Mouse (Mus musculus) urinary bladder, postnatal 10 days (tissue): ENCODE data around the gene Lyst.
"Not testable (repeated sequence)": the region's sequence is repeated elsewhere in the genome, so short reads cannot be mapped to it uniquely, and the experiment has no call there.

Source experiments
- DNase-seq: peaks from one replicate; pipeline ENCODE4 v3.0.0; 2022; ENCODE audit warnings: low spot score

Lyst gene

DNA sequence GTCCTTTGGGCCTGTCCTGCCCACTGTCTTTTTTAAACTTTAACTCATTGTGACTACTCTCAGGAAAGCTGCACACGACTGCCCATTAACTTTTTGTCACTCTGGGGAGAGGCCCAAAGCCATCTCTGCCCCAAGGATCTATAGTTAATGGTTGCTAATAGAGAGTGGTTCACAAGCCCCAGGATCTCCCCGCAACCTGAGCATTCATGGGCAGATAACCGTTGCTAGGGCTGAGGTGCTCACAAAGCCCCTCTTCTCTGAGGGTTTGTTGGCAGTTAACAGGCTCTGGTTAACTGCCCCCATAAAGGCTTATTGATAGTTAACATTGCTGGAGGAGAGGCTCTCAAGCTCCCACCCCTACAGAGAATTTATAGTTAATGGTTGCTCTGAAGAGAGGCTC lies 190.1 kb downstream of the Lyst start:
- no peak for DNase-seq

DNA sequence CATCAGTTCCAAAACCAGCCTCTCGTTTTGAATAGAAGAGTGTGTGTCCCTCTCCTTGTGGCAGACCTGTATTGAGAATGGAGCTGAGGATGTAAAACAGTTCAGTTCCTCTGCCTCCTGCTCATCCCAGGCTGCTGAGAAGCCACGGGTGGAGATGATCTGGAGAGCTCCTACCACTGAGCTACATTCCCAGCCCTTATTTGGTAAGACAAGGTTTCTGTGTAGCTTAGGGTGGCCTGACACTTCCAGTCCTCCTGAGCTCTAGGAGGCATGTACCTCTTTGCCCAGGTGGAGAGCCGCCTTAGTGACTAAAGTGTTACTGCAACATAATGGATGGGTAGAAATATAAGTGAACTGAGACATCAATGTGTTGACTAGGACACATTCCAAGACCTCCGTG lies 190.8 kb downstream of the Lyst start:
- DNase-seq, result no peak

DNA sequence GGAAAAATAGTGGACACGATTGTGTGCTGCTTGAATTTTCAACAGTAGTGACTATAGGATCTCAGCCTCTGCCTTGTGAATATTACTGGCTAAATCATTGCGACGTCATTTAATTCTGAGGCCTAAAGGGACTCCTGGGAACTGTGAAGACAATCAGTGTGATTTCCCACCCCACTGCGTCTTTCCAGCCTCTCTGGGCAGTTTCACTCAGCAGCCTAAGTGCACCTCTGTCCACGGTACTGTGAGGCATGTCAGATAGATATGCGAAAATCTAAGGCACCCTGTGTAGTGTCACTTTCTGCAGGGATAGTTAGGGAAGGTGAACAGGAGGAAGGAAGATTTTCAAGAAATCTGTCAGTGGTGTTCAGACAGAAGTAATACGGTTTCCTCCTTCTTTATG lies 193.1 kb downstream of the Lyst start:
- no peak for DNase-seq

DNA sequence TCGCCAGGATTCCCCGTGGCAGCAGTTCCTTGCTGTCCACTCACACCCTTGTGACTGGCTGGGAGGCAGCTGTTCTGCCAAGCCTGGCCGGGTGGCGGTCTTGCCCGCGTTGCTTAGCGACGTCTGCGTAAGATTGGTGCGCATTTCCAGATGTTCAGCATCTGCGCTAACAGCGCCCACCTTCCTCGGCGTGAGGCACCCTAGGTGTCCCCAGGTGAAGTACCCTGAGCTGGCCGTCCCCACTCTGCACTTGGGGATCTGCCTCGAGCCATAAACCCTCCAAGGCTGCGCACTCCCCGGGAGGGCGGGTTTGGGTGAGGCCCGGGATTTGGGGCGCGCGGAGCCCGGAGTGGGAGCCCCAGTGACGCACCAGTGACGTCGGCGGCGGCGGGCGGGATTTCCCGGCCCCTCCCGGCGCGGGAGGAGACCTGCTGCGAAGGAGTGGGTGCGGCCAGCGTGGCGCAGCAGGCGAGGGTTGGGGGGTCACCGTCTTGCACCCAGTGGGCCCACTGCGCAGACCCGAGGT lies 193.8 kb downstream of the Lyst start, which contains the start of gene Gng4:
Gene Gng4, plus strand, starts transcription at position 166 of the 526 bp plus-strand sequence.
- DNase-seq, result no peak

DNA sequence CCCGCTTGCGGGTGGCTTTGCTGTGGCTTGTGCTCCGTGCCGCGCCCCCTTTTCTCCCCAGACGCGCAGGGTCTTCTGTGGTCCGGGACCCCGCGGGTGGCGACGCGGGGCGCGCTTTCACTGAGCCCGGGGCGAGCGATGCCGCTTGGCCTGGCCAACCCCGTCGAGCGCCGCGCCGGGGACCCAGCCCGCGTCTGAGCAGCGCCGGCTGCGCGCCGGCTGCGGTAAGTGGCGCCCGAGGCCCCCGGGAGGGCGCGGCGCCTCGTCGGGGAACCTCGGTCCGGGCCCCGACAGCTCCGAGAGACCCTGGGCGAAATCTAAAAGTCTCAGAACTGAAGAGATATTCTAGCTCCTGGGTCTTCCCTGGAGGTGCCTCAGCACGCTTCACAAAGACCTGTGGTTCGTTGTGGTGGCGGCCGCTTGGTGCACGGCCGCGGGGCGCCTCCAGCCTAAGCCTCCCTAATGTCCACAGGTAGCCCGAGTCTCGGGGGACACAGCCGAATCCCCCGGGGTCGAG lies 194.3 kb downstream of the Lyst start:
- no peak for DNase-seq

DNA sequence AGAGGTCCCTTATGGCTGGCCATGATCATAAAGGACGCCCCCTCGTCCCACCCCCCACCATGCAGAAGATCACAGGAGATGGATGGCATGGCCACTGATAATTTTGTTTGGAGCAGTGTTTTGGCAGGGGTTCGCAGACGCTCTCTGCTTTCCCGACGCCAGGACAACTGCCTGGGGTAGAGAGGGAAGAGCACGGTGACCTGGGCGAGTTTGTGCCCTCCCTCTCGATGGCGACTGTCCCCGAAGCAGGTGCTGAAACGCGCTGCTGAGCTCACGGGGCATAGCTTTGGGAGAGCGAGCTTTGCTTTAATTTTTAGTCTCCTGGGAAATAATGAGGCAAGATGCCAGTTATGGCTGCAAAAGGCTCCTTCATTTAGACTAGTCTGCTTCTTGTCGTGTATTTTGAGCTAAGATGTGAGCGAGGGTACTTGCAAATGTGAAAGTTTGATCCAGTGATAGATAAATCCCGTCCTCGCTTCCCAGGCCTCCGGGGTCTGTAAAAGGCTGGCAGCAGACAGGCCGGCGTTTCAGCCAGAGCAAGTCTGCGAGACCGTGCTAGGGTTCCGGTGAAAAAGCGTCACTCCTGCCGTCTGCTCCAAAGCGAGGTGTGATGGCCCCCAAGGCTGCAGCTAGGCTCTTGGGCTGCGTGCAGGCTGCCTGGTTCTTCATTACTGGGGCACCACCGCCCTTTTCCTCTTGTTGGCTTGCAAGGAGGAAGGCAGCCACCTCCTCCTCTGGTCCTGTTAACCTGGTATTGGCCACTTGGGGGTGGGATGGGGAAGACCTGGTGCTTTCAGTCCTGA lies 195.0 kb downstream of the Lyst start:
- DNase-seq, result no peak

DNA sequence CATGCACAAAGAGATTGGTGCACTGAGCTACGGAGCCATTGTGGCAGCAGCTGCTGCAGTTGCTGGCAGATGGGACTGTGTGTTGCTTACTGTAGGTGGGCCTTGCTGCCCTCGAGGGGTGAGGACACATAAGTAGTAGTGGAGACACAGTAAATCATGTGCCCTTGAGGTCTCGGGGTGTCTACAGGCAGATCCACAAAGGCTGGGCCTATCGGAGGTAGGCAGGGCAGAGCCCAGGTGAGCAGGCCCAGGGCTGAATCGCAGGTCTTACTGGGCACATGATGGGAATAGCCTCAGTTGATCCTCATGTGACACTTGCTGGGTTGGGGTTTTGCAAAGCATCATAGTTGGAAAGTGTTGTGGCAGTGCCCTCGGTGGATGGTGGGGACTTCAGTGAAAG lies 196.8 kb downstream of the Lyst start:
- DNase-seq, result no peak

DNA sequence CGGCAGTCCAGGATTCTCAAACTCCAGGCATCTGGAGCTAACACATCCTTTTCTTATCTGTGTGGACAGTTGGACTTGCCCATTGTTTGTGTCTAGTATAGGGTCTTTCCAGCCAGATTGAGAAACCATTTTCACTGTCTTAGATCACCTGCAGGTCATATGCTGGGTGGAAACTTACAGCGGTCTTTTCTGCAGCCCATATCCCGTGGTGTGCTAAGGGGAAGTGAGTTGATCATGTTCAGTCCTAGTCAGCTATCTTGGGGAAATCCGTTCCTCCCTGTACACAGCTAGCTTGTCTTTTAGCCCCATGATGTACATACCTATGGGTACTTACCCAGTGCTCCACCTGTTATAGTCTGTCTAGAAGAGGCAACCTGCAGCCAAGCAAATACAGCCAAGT lies 197.9 kb downstream of the Lyst start:
- DNase-seq, result no peak

DNA sequence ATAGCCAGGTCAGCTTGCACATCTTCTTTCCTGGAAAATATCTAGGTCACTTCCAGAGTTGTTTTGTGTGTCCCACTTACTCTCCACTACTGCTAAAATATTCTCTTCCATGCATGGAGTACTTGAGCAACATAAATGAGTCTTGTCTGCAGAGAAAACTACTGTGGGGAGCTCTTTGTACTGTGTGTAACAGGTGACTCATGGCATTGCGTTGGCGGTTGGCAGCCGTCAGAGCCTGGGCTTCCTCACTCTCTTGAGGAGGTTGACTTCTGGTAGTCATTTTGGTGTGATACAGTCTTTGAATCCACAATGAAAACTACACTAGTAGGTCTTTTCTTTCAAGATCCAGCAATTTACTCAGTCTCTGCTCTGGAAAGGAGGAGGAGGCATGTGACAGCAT lies 201.8 kb downstream of the Lyst start:
- no peak for DNase-seq

DNA sequence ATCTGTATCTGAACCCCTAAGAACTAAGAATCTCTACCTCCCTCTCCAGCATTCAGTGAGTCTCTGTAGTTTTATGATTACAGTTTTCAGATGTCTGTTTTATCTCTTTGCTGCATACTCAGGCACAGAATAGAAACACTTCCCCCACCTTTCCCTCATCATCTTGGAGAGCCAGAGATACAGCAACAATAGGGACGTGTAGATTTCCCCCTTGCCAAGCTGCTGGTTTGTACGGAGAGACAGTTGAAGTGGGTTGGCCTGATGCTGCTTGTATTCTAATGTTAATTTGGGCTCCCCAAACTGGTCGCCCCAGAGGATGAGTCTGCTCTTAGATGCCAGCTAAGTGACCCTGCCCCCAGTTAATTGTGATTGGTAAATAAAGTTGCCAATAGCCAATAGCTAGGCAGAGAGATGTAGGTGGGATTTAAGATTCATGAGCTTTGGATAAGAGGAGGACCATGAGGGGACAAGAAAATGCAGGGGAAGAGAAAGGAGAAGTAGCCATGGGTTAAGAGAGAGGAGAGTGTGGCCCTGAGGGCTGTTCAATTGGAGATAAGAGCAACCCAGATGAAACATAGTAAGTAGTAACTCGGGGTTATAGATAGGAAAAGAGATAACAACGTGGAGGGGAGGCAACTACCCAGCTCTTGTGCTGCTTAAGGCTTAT lies 205.1 kb downstream of the Lyst start:
- DNase-seq, result no peak

DNA sequence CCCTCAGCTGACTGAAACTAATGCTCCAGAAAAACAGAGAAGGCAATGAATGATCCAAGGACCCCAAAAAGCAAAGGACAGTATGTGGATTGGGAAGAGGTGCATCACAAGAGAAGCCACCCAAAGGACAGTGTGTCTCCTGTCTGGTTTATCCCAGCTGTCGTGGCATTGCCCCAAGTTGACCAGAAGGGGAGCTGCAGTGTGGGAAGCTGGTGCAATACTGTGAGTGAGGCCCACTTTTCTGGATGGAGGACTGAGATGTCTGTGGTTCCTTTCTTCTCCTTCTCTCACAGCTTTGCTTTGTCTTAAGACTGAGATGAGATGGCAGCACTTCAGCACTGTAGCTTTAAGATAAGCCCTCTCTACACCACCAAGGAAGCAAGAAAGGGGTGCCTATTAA lies 205.9 kb downstream of the Lyst start:
- no peak for DNase-seq

DNA sequence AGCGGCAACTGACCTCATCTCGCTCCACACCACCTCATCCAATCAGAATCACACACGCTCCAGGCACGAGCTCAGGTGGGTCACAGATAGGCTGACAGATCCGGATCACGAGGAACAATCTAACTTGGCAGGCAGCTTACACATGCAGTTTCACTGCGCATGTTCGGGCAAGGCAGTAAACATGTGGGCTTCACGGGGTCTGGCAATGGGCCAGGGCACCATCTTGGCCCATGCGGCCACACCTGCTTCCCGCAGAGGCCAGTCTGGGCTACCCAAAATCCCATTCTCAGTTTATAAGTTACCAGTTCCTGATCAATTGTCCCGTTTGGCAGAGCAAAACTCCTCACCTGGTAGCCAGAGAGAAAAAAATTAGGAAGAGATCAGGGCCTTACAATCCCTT lies 207.6 kb downstream of the Lyst start:
- DNase-seq, result not testable (repeated sequence)

DNA sequence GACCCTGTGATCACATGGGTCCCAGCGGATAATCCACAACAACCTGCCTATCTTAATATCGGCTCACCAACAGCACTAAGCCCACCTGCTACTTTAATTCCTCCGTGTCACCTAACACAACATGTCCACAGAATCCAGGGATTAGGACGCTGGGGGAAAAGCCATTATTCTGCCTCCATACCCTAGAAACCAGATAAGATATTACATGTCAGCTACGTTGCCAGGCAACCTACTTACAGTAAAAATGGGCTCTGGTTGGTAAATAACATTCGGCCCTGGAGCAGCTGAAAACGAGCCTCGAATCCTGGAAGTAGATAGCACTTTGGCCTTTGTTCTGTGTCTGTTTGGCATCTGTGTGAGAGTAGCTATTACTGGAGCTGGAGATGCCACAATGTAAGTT lies 208.6 kb downstream of the Lyst start:
- DNase-seq, result no peak

DNA sequence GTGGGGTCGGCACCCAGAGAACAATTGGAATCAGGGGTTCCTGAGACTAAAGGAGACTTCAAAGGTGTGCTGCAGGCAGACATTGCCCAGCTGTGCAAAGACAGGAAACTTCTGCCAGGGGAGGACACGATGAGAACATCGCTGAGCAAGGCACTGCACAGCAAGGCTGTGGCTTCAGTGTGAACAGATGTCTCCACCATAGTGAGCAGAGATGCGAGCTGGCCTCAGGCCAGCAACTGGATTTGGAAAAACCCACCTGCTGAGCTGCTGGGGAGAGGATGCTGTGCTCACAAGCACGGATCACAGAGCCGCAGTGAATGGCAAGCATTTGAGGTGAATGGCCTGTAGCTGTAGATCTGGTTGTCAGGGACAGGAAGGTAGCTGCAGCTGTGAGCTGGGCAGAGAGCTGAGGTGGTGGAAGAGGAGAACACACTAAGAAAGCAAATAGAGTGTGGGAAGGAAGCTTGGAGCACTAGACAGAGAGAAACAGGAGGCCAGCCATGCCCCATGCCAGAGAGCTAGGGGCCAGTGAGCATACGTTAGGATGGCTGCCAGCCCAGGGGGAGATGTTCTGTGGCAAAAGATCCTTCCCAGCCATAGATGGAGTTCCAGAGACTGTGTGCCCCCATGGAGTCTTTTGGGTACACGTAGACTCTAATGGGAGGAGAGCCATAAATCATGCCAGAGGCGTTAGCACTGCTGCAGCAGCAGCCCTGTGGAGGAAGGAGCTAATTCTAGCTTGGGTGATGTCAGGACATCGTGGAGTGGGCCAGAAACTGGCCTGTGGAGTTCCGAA lies 218.3 kb downstream of the Lyst start:
- no peak for DNase-seq

DNA sequence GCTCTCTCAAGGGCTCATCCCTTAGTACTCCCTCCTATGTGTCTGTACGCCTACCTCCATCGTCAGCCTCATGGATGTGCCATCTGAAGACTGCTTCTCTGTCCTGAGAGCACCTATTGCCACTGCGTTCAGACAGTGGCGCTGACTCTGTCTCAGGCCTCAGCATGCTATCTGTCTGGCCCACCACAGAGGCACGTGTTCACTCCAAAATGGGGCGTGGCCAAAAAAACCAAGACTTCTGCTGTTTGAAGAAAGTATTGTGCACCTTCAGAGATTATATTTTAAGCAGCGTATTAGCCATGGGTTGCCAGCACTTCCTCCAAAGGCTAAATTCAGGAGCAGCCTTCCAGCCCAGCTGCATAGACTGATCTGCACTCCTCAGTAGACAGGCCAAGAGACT lies 220.7 kb downstream of the Lyst start:
- DNase-seq, result no peak

DNA sequence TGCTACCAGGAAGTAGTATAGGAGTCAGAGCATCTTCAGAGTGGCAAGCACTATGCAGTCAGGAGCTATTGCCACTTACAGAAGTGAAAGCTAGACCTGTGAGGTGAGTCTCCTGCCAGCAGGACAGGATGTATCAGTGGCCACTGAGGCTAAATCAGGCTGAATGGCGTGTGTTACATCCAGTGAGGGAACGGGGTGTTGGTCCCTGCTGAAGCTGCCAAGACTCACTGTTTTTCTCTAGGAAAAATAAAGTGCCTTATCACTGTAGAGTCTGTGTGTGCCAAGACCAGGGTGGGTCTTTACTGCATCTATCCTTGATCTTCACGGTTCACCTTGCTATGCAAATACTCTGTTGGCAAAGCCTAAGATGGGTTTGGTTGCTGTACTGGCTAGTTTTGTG lies 228.5 kb downstream of the Lyst start:
- DNase-seq, result no peak

DNA sequence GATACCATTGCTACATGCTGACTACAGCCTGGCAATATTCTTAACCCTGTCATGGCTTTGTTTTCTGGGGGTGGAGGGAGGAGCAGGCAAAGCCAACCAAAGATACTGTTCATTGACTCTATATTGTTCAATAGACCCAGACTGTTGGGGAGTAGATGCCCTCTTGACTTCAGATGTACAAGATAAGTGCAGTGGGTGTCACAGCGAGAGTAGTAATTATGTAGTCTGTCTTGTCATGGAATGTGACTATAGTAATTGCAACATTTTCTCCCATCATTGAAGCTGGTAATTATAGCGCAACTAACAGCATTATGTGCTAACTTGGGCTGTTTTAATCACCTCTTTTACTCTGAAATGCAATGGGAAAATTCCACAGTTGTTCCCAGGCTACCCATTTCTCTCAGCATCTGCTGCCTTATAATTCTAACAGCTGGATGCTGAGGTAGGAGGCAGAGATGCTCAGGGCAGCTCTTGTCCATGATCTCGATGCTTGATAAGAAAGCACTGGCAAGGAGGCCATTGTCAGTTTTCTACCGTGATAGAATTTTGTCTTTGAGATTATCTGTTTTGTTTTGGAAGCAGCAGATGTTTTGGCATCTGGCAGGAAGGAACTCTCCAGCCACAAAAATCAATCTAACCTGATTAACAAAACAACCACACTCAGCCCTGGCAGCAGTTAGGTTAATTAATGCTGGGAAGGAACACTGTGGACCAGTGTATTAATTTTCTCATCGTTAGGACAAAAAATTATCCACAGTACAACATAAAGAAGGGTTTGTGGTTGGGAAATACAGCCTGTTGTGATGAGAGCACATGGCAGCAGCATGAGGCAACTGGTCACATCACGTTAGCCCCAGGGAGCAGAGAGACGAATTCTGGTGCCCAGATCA lies 230.3 kb downstream of the Lyst start:
- no peak for DNase-seq

DNA sequence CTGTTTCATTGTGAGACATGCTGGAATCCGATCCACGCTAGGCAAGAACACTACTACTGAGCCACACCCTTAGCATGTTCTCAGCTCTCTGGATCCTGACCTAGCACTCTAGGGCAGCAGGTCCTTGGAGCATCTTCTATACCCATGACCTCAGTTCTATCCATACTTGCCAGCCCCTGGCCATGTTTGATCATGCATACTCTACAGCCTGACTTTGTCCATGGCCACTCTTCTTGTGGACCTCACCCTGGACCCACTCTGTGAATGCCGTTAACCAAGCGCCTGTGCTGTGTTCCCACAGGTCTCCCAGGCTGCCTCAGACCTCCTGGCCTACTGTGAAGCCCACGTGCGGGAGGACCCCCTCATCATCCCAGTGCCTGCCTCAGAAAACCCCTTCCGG lies 234.7 kb downstream of the Lyst start:
- no peak for DNase-seq

DNA sequence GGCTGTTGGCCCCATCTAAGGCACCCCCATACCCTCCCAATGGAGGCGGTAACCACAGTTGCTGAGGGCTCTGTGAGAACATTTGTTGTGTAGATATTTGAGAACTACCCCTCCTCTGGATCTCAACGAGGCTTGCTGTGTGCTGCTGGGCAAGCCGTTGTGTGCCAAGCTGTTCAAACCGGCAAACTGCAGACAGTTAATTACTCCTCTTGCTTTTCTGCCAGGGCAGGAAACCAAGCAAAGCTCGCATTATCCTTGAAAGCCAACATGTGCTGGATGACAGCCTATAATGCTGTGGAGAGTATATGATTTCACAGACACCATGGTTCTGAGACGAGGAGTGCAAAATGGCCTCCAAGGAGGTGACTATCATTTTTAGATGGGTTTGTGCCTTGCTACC lies 236.3 kb downstream of the Lyst start:
- no peak for DNase-seq

DNA sequence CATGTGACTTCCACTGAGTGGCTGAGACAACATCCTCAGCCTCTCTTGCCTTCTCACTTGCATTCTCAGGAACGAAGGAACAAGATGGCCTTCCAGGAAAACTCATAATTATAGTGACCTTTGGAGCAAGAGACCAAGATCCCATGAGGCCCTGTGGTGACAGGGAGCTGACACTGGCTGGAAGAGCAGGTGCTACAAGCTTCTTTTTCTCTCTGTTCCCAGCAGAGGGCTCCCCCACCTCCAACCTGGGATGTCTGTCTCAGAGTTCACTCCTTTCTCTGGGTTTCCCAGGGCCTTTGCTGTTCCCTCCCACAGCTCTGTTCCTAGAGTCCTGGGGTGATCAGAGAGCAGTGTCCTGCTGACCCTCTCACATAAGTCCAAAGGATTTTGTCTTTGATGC lies 237.9 kb downstream of the Lyst start:
- no peak for DNase-seq
